Mouse (Mus musculus) ES-Bruce4 (cell line): ENCODE results near the gene Tap1. TPM values are rescaled to one million over a fixed set of nuclear protein-coding genes. Genes with fewer than 3 reads are reported as not detected.
"Not testable (repeated sequence)": the region's sequence is repeated elsewhere in the genome, so short reads cannot be mapped to it uniquely, and the experiment has no call there.

ENCODE experiments used
- H3K27ac ChIP-seq: 2 replicates; pipeline ENCODE4 v1.5.1; 2012; ENCODE audit warnings: low read length, inconsistent platforms; ENCODE audit not compliant: insufficient read depth
- H3K27me3 ChIP-seq: 2 replicates; pipeline ENCODE4 v1.6.1; 2012; ENCODE audit warnings: mild to moderate bottlenecking, low read length, inconsistent platforms; ENCODE audit not compliant: control insufficient read depth, poor library complexity, insufficient read depth, severe bottlenecking
- H3K36me3 ChIP-seq: 2 replicates; pipeline ENCODE4 v1.6.1; 2012; ENCODE audit warnings: inconsistent platforms, mild to moderate bottlenecking, low read length, moderate library complexity; ENCODE audit not compliant: control insufficient read depth, poor library complexity, insufficient read depth, severe bottlenecking
- H3K4me1 ChIP-seq: one replicate; pipeline ENCODE4 v1.8.1; 2011; ENCODE audit warnings: low read length; ENCODE audit not compliant: control insufficient read depth, insufficient read depth
- H3K4me3 ChIP-seq: 2 replicates; pipeline ENCODE4 v1.5.1; 2011; ENCODE audit warnings: low read depth, mild to moderate bottlenecking, low read length
- H3K9ac ChIP-seq: 2 replicates; pipeline ENCODE4 v1.6.1; 2012; ENCODE audit warnings: low read depth, mild to moderate bottlenecking, inconsistent platforms; ENCODE audit not compliant: poor library complexity, severe bottlenecking
- H3K9me3 ChIP-seq: replicated peaks from 2 replicates; pipeline ENCODE4 v1.6.1; 2012; ENCODE audit warnings: mild to moderate bottlenecking, low read length, inconsistent platforms; ENCODE audit not compliant: control insufficient read depth, poor library complexity, insufficient read depth, severe bottlenecking
- CTCF ChIP-seq: IDR thresholded peaks from one replicate; pipeline ENCODE4 v1.8.1; 2011; ENCODE audit warnings: low read depth, low read length
- EP300 ChIP-seq: IDR thresholded peaks from 2 replicates; pipeline ENCODE4 v1.6.1; 2011; ENCODE audit warnings: low read depth, low read length; ENCODE audit not compliant: insufficient read depth
- POLR2A ChIP-seq: IDR thresholded peaks from one replicate; pipeline ENCODE4 v1.8.1; 2011; ENCODE audit warnings: low read length; ENCODE audit not compliant: insufficient read depth
- polyA plus RNA-seq: library from polyadenylated mRNA; stranded (reverse); fragments of >200 nt; gene quantifications from 2 replicates; pipeline ENCODE4 v1.2.4, GENCODE M21; 2011; ENCODE audit warnings: low read depth; ENCODE audit not compliant: missing spikeins, insufficient read depth, insufficient read length

Gene Tap1
- polyA plus RNA-seq, 1 experiment, result 24.6 TPM

DNA sequence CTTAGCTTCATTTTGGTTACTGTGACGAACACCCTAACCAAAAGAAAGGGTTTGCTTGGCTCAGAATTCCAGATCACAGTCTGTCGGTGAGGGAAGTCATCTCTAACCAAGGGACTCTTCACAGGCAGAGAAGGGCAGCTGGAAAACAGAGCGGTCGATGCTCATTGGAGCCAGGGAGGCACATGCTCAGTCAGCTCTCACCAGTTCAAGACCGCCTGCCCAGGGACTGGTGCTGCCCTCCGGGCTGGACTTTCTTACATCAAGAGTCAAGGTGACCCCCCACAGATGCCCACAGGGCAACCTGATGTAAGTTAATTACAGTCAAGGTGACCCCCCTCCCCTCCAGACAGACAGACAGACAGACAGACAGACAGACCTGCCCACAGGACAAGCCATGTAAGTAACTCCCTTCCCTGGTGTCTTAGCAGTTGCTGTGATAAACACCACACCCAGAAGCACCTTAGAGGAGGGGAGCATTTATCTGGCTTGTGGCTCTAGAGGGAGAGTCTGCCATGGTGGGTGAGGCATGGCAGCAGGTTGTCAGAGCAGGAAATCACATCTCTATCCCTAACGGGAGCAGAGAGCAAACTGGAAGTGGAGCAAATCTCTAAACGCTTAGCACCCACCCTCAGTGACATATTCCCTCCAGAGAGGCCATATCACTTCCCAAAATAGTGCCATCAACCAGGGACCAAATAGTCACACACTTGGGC lies 30.0 kb downstream of the Tap1 start:
- H3K27me3 ChIP-seq, result no peaks in the 10 kb centered on the region
- H3K36me3 ChIP-seq, result no peaks in the 10 kb centered on the region
- H3K9me3 ChIP-seq, result peaks cover 16% of the 10 kb centered on the region
- no peak overlapping the region for H3K4me3 ChIP-seq
- H3K9ac ChIP-seq, result no peak overlapping the region
- no peak for TF ChIP-seq EP300
- no peak for TF ChIP-seq CTCF
- H3K27ac ChIP-seq, result no peak overlapping the region
- no peaks in the 10 kb centered on the region for H3K4me1 ChIP-seq

DNA sequence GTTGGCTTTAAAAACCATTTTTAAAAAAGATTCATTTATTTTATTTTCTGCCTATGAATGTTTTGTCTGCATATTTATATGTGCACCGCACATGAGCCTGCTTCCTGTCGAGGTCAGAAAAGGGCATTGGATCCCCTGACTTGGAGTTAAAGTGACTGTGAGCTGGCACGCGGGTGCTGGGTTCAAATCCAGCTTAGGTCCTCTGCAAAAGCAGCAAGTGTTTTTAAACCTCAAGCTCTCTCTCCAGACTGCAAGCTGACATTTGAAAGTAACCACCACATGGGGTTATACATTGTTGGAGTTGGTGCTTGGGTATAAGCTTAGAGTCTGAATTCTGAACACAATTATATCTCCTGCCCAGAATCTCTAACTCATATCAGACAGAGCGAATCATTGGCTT lies 30.6 kb downstream of the Tap1 start:
- TF ChIP-seq POLR2A (no peak), EP300 (no peak), CTCF (no peak)
- peaks cover 16% of the 10 kb centered on the region for H3K9me3 ChIP-seq
- H3K4me3 ChIP-seq, result no peak overlapping the region
- H3K4me1 ChIP-seq, result no peaks in the 10 kb centered on the region
- H3K36me3 ChIP-seq, result no peaks in the 10 kb centered on the region
- no peak overlapping the region for H3K9ac ChIP-seq
- H3K27ac ChIP-seq, result no peak overlapping the region
- H3K27me3 ChIP-seq, result no peaks in the 10 kb centered on the region

DNA sequence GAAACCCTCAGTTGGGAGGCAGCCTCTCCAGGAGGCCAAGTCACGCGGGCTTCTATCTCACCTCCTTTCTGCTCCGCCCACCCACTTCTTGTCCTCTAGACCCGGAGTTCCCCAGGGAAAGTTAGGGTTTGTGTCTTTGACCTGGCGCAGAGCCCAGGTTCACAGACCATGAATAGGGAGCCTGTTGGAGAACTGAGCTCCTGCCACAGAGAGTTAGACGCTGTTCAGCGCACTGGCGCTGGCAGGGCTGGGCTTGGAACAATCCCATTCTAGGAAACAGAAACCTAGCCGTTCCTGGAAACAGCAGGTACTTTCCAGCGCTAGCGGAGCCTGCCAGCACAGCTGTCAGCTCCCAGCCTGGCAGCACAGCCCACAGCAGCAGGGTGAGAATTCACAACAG lies 31.3 kb downstream of the Tap1 start:
- Histone ChIP-seq H3K9me3 (peaks cover 16% of the 10 kb centered on the region), H3K27me3 (no peaks in the 10 kb centered on the region)

DNA sequence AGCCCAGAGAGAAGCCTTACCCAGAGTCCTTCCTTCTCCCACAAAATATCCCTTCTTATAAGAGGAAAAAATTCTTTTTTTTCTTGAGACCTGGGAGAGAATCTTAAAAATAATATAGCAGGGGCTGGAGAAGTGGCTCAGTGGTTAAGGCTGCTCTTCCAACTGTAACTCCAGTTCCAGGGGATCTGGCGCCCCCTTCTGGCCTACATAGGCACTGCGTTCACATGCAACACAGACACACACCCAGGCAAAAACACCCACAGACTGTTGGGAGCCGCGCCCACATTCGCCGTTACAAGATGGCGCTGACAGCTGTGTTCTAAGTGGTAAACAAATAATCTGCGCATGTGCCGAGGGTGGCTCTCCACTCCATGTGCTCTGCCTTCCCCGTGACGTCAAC lies 31.7 kb downstream of the Tap1 start:
- H3K27ac ChIP-seq, H3K4me3 ChIP-seq, H3K27me3 ChIP-seq, H3K9ac ChIP-seq, H3K4me1 ChIP-seq, H3K36me3 ChIP-seq: not testable (repeated sequence)
- peaks cover 19% of the 10 kb centered on the region for H3K9me3 ChIP-seq

More for the DNA sequence above, 31.3 kb downstream of the Tap1 start:
- no peaks in the 10 kb centered on the region for H3K4me1 ChIP-seq
- H3K9ac ChIP-seq, result no peak overlapping the region
- no peak overlapping the region for H3K27ac ChIP-seq
- H3K4me3 ChIP-seq, result no peak overlapping the region
- H3K36me3 ChIP-seq, result no peaks in the 10 kb centered on the region
- no peak for TF ChIP-seq EP300
- TF ChIP-seq POLR2A, result no peak
- TF ChIP-seq CTCF, result no peak

DNA sequence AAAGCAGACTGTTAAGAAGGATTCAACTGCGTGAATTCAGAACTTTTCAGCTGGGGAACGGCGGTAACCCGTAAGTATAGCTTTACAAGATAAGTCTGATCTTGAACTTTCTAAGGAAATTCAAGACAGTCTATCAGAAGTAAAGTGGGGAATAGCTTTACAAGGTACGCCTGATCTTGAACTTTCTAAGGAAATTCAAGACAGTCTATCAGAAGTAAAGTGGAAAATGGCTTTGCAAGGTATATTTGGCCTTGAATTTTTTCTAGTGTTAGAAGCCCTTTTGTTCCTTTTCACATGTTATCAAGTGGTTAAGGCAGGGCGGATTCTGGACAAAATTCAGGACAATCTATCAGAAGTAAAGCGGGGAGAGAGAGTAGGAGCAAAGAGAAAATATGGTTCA lies 32.4 kb downstream of the Tap1 start:
- H3K27me3 ChIP-seq, result not testable (repeated sequence)

DNA sequence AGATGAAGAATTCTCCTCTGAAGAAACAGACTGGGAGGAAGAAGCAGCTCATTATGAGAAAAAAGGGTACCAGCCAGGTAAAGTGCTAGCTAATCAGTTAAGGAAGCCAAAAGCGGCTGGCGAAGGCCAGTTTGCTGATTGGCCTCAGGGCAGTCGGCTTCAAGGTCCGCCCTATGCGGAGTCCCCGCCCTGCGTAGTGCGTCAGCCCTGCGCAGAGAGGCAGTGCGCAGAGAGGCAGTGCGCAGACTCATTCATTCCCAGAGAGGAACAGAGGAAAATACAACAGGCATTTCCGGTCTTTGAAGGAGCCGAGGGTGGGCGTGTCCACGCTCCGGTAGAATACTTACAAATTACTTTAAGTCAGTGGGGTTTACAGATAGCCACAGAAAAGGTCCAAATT lies 33.0 kb downstream of the Tap1 start:
- peaks cover 31% of the 10 kb centered on the region for H3K9me3 ChIP-seq
- H3K9ac ChIP-seq, H3K27me3 ChIP-seq, H3K27ac ChIP-seq, H3K4me3 ChIP-seq, H3K36me3 ChIP-seq, H3K4me1 ChIP-seq: not testable (repeated sequence)

More for the DNA sequence above, 32.4 kb downstream of the Tap1 start:
- H3K9me3 ChIP-seq, result peaks cover 25% of the 10 kb centered on the region
- H3K4me1 ChIP-seq, H3K9ac ChIP-seq, H3K4me3 ChIP-seq, H3K36me3 ChIP-seq, H3K27ac ChIP-seq: not testable (repeated sequence)

DNA sequence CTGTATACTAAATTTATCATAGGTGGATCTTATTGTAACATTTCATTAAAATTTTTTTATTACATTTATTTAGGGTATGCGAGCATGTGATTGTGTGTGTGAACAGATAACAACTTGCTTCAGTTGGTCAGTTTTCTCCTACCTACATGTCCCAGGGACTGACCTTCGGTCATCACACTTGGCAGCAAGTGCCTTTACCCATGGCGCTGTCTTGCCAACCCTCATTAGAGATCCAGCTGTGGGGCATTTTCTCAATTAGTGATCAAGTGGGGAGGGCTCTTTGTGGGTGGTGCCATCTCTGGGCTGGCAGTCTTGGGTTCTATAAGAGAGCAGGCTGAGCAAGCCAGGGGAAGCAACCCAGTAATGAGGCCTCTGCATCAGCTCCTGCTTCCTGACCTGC lies 37.5 kb downstream of the Tap1 start:
- TF ChIP-seq EP300 (no peak), CTCF (no peak), POLR2A (no peak)
- H3K9me3 ChIP-seq, result peaks cover 22% of the 10 kb centered on the region
- no peaks in the 10 kb centered on the region for H3K36me3 ChIP-seq
- no peak overlapping the region for H3K9ac ChIP-seq
- H3K4me3 ChIP-seq, result no peak overlapping the region
- no peak overlapping the region for H3K27ac ChIP-seq
- H3K4me1 ChIP-seq, result no peaks in the 10 kb centered on the region
- no peaks in the 10 kb centered on the region for H3K27me3 ChIP-seq
